Mouse (Mus musculus): Measurements from ENCODE around the gene Rgs10.
A peak's percentile ranks its signal among the peaks of the same experiment; 100 is the strongest.

Gene Rgs10

DNA sequence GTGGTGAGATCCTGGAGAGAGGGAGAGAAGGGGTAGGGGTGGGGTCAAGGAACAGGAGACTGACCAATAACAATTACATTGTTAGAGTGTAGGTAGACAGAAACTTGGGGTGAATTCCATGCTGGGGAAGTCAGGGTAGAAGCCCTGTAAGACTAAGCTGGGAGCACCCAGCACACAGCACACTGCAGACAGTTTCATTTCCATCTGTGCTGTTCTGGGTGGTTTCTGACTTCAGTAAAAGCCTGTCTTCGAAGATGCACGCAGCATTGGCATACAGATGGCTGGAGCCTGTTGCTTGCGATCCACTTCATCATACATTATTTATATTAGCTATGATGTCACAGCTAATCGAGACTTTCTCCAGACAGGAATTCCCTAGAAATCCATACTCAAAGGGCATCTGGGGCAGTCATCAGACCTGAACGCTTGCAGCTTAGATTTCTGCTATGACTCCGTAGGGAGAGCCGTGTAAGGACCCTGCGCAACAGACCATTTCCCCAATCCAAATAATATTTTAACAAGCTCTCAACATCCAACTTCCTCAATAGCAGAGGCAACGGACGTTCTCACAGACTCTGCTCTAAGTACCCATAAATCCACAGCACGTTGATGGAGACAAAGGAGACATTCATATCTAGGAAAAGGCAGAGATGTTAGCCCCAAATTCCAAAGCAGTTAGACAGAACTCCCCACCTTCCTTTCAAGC is 7.7 kb downstream of the Rgs10 start:
- no peak for DNase-seq (ENCODE audit: low read depth, low spot score)

- DNase-seq (ENCODE audit: low read depth, low spot score): peak; percentile 41
Measured at GRCm38 (mm10) chr7:128408265-128408664, 10.3 kb downstream of the Rgs10 start.

GRCm38 (mm10) chr7:128403988-128404387 is 14.6 kb downstream of the Rgs10 start:
- DNase-seq (ENCODE audit: low read depth, low spot score): no peak

GRCm38 (mm10) chr7:128403586-128403985 is 15.0 kb downstream of the Rgs10 start:
- no peak for DNase-seq (ENCODE audit: low read depth, low spot score)

DNA sequence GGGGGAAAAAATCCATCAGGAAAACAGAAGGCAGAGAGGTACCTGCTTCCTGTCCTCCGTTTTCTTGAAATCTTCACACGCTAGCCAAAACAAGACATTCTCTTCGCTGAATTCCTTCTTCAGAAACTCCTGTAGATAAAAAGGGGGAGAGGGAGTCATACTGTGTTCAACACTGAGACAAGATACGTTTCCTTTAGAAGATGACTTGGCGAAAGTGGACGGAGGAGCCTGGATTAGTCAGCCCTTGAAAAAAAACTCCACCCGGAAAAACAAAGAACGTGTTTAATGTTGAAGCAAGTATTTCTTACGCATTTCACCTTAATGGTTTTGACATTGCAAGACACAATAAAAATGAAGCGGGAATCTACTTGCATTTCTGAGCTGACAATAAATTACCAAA is 15.4 kb downstream of the Rgs10 start:
- no peak for DNase-seq (ENCODE audit: low read depth, low spot score)

DNA sequence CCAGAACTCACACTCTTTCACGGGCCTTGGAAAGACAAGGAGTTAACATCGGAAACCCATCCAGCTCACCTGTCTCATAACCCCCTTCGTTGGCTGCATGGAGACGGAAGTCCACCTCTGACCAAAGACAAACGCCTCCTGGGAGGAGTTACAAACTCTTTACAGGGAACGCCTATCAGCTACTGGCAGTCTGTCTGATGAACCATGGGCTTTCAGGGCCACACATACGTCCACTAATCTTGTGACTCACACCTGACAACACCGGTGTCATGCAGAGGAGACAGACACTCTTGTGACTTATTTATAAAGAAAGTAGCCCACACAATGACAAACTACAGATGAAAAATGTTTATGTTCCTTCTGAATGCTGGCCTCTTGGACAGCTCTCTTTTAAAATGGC is 16.0 kb downstream of the Rgs10 start:
- DNase-seq (ENCODE audit: low read depth, low spot score): no peak

DNA sequence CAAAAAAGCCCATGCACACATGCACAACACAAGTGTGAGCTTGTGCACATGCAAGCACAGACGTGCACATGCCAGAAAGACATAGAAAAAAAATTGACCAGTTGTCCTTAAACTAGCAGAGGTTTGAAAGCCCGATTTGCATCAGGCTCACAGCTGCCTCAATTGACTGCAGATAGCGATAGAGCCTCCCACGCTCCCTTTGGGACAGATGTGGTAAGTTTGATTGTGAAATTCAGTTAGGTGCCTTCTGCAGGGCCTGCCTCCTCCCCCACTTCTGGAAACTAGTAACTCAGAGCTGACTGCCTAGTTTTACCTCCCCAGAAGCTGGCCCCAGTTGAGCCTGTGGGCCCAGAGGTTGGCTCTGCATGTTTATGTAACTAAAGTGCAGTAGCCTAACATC is 19.9 kb downstream of the Rgs10 start:
- DNase-seq (ENCODE audit: low read depth, low spot score): peak; percentile 53

- DNase-seq (ENCODE audit: low read depth, low spot score): no peak
Measured at GRCm38 (mm10) chr7:128397066-128397465, 21.5 kb downstream of the Rgs10 start.

- no peak for DNase-seq (ENCODE audit: low read depth, low spot score)
Measured at GRCm38 (mm10) chr7:128393756-128394155, 24.8 kb downstream of the Rgs10 start.

GRCm38 (mm10) chr7:128392972-128393314 is 25.6 kb downstream of the Rgs10 start:
- no peak for DNase-seq (ENCODE audit: low read depth, low spot score)

GRCm38 (mm10) chr7:128392071-128392971 is 26.2 kb downstream of the Rgs10 start:
- DNase-seq (ENCODE audit: low read depth, low spot score): peak; percentile 95

GRCm38 (mm10) chr7:128391267-128392057 is 27.1 kb downstream of the Rgs10 start:
- DNase-seq (ENCODE audit: low read depth, low spot score): peak; percentile 56

GRCm38 (mm10) chr7:128388968-128389367 is 29.6 kb downstream of the Rgs10 start:
- no peak for DNase-seq (ENCODE audit: low read depth, low spot score)

DNA sequence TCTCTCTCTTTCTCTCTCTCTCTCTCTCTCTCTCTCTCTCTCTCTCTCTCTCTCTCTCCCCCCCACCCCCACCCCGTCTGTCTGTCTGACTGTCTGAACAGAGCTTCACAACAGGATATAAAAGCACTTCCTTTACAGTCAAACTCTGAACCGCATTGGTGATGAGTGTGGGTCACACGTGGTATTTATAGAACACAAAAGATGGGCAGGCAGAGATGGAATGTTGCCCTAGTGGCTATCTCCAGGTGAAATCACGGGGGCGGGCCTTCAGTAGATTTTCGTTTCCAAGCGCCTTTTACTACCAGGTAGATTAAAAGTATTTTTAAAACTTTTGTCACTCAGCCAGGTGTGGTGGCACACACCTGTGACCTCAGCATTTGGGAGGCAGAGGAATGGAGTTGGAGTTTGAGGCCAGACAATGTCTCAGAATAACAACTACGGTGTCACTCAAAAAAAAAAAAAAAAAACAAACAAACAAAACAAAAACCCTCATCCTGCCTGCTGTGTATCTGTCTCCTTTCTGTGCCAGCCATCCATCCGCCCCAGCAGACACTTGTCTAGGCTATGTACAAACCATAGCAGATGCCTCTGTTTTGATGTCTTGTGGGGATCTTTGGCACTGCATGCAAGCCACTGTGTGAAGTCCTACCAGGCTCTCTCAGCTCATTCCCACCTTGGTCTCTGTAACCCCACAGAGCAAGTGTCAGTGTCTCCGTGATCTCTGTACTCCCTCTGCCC is 34.7 kb downstream of the Rgs10 start:
- no peak for DNase-seq (ENCODE audit: low read depth, low spot score)

GRCm38 (mm10) chr7:128383189-128383725 is 35.3 kb downstream of the Rgs10 start:
- DNase-seq (ENCODE audit: low read depth, low spot score): no peak

GRCm38 (mm10) chr7:128382527-128382860 is 36.1 kb downstream of the Rgs10 start:
- peak; percentile 76 for DNase-seq (ENCODE audit: low read depth, low spot score)

- DNase-seq (ENCODE audit: low read depth, low spot score): no peak
Measured at GRCm38 (mm10) chr7:128381811-128382526, 36.6 kb downstream of the Rgs10 start.

GRCm38 (mm10) chr7:128381001-128381400 is 37.6 kb downstream of the Rgs10 start:
- no peak for DNase-seq (ENCODE audit: low read depth, low spot score)

DNA sequence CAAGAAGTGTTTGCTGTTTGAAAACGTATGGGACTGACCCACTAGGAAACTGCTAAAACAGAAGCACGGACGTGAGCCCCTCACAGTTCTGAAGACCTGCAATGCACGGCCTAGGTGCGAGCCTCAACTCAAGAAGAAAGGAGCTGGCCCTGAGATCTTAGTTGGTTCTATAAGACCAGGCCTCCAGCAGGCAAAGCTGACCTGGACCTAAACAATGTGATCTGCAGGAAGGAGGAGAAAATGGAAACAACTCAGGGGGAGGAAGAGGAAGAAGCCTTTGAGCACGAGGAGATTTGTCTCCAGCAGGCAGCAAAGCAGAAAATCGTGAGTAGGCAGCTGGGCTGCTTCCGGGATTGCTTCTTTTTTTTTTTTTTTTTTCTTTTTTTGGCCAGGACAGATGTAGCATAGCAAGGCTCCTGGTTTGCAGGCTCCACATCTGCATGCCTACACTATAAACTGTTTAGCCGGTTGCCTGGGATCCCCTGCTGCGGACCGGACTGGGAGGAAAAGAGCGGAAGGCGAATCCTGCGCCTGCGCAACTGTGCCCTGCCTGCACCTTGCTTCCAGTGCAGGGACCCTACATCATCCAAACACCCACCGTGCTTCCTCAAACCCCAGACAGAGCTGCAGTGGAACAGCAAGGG is 39.3 kb downstream of the Rgs10 start:
- peak; percentile 29 for DNase-seq (ENCODE audit: low read depth, low spot score)

GRCm38 (mm10) chr7:128376206-128376701 is 42.3 kb downstream of the Rgs10 start:
- DNase-seq (ENCODE audit: low read depth, low spot score): no peak
